Mouse (Mus musculus): ENCODE measurements around the gene Gaa.
"Not testable (repeated sequence)": the region's sequence is repeated elsewhere in the genome, so short reads cannot be mapped to it uniquely, and the experiment has no call there.

Gene Gaa

DNA sequence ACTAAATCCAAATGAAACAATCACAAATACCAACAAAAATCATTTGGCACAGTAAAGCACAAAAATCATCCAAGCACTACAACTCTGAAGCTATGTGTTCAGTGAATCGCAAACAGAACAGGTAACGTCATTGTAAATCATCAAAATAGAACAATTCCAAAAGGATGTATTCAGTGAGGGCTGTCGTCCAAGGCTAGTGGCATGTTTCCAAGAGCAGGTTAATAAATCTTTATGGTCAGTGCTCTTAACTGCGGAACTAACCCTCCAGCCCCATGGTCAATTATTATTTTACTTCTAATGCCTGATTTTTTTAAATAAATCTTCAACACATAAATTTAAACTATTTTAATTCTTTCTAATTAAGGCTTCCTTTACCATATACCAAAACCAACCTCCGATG is 11.1 kb upstream of the Gaa start:
- not testable (repeated sequence) for DNase-seq

- no peak for DNase-seq
Observed at GRCm38 (mm10) chr11:119258216-119258571, 9.5 kb upstream of the Gaa start.

DNA sequence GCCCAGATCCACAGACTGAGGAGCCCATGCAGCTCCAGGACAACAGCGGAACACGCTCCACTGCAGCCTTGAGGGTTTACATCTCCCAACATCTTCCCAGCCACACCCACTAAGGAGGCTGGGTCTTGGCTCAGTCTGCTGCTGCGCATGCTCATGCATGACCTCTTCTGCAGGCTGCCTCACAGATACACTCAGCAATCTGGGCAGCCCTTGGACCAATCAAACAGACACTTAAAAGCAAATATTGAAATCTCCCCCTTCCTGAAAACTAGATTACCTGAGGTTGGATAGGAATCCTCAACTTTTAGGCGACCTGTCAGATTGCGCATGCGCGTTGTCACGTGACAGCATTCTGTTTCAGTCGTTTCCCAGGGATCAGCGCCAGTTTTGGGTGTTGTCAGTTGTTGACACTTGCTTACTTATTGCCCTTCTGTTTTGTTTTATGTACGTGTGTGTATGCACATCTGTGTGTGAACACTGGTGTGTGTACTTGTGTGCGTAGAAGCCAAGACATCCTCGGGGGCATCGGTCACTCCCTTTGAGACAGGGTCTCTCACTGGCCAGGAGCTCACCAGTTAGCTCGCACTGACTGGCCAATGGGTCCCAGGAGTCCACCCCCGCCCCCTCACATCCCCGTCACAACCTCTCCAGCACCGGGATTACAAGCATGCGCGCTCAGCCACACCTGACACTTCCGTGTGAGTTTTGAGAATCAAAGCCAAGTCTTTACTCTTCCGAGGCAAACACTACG is 8.9 kb upstream of the Gaa start:
- peak; percentile 71 for DNase-seq

GRCm38 (mm10) chr11:119259977-119260376 is 7.7 kb upstream of the Gaa start:
- no peak for DNase-seq

DNA sequence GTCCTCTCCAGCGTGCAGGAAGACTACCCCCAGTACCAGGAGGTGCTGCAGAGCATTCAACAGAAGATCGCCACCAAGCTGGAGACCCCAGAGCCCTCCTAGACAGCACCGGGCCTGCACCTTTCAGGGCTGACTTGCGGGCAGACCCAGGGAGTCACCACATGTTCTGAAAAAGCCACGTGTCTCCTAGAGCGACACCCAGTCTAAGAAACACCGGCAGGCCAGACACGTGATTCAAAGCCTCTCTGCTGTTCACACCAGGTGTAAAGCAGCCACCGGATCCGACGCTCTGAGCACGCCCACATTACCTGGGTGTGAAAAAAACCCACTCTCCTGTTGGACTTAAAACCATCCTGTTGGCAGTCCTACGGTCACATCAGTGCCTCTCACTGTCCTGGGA is 3.3 kb upstream of the Gaa start:
- no peak for DNase-seq

DNA sequence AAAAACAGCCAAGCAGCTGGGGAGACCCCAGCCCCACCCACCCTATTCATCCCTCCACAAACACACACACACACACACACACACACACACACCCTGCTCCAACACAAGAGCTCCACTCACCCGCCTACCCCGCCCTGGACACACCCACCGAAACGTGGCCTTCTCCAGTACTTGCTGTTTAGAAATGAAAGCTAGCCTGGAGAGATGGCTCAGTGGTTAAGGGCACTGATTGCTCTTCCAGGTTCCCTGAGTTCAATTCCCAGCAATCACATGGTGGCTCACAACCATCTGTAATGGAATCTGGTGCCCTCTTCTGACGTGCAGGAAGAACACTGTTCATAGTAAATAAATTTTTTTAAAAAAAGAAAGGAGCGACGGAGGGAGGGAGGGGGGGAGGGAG is 1.9 kb upstream of the Gaa start:
- DNase-seq = no peak

- DNase-seq = no peak
Observed at GRCm38 (mm10) chr11:119267241-119267674, 429 bp upstream of the Gaa start.

GRCm38 (mm10) chr11:119268557-119269195 is 989 bp downstream of the Gaa start:
- DNase-seq = peak; percentile 36

GRCm38 (mm10) chr11:119272492-119272891 is 4.8 kb downstream of the Gaa start:
- not testable (repeated sequence) for DNase-seq

DNA sequence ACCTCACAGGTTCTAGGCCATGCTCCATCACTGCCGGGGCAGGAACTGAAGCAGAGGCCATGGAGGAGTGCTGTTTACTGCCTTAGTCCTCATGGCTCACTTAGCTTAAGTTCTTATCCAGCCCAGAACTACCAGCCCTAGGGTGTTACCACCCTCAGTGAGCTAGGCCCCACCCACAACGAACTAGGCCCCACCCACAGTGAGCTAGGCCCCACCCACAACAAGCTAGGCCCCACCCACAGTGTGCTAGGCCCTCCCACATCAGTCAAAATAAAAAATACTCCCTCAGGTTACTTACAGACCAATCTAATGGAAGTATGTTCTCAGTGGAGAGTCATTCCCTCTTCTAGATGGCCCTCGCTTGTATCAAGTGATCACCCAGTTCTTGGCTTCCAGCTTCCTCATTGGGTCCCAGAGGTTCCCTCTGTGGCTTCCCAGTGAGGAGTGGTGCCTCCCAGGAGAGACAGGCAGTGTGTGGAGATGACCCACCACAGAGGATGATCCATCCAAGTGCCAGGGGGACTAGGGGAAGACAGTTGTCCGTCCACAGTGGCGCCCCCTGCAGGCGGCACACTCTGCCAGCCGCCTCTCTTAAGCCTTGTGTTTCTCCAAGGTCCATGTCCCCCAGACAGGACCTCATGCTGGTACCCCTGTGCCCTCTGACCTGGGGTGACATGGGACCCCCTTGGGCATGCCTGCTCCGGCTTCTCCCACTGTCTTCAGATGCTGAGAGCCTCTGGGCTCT is 5.7 kb downstream of the Gaa start:
- no peak for DNase-seq

DNA sequence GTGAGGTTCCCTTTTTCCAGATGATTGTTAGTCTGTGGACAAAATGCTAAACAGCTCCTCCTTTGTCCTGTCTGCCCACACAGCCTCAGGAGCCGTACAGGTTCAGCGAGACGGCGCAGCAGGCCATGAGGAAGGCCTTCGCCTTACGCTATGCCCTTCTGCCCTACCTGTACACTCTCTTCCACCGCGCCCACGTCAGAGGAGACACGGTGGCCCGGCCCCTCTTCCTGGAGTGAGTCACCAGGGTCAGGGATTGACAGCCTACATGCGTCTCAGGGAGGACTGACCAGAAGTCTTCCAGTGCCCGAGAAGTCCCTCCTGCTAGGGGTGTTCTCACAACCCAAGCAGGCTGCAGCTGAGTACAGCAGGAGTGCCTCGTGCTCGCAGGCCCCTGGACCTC is 13.3 kb downstream of the Gaa start:
- no peak for DNase-seq

DNA sequence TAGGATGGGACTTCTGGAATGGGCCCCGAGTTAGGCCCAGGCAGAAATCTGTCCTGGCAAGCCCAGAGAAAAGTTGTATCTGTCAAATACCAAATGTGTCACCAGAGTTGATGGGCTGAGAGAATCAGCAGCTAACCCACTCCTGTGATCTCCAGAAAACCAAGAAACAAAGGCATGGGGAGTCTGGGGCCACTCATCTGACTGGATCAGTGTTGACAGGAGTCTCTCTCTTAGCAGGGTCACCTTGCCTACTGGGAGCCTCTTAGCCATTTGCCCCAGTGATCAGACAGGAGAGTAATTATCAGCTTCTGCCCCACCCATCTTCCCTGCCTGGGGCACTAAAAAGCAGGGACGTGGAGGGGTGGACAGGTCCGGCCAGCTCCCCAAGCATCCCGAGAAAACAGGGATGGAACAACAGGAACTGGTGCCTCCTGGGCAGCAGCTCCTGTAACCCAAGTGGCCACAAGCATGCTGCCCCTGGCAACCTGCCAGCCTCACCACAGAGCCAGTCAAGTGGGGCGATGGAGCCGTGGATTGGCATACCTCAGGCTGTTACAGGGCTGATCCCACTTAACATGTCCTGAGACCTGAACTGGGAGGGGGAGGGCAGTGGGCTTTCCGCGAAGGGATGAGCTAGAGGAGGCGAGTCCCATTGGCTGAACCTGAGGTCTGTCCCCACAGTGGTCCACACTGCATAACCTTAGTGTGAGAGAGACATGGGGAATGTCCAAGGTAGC is 18.3 kb downstream of the Gaa start:
- peak; percentile 38 for DNase-seq

DNA sequence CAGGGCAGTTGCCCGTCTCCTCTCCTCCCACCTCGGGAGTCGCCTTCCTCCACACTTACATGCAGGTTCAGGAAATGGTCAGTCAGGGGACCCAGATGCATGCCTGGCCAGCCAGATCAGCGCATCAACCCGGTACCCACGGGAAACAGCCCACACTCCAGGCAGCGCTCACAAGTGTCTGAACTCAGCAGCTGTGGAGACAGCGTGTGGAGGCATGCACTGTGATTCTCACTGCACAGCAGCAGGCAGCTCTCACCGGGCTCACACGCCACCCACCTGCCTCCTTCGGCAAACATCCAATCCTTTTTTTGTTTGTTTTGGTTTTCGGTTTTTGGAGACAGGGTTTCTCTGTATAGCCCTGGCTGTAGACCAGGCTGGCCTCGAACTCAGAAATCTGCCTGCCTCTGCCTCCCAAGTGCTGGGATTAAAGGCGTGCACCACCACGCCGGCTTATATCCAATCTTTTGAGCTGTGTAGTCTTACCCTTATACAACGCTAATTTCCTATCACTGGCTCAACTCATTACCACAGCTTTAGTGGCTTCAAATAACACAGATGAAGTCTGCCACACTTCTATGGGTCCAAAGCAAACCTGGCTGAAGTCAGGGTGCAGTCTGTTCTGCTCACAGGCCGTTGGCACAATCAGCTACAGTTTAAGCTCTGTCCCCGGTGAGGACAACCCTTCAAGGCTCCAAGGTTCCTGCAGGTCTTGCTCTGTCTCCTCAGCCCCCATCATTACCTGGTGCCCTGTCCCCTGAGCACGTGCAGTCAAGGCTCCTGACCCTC is 19.7 kb downstream of the Gaa start:
- DNase-seq = no peak

- not testable (repeated sequence) for DNase-seq
Observed at GRCm38 (mm10) chr11:119292861-119293260, 25.2 kb downstream of the Gaa start.

- no peak for DNase-seq
Observed at GRCm38 (mm10) chr11:119297996-119298395, 30.3 kb downstream of the Gaa start.

DNA sequence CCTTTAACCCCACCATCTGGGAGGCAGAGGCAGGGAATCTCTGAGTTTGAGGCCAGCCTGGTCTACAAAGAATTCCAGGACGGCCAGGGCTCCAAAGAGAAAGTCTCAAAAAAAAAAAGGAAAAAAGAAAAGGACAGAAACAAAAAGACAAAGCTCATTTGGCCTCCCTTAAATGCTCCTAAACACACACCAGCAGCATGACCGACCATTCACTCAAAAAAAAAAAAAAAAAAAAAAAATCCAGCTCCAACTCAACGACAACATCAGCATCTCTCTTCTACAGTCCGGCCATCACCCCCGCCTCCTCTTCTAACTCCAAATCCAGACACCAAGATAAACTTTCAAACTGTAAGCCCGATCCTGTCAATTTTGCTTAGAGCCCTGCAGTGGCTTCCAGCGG is 31.2 kb downstream of the Gaa start:
- no peak for DNase-seq

DNA sequence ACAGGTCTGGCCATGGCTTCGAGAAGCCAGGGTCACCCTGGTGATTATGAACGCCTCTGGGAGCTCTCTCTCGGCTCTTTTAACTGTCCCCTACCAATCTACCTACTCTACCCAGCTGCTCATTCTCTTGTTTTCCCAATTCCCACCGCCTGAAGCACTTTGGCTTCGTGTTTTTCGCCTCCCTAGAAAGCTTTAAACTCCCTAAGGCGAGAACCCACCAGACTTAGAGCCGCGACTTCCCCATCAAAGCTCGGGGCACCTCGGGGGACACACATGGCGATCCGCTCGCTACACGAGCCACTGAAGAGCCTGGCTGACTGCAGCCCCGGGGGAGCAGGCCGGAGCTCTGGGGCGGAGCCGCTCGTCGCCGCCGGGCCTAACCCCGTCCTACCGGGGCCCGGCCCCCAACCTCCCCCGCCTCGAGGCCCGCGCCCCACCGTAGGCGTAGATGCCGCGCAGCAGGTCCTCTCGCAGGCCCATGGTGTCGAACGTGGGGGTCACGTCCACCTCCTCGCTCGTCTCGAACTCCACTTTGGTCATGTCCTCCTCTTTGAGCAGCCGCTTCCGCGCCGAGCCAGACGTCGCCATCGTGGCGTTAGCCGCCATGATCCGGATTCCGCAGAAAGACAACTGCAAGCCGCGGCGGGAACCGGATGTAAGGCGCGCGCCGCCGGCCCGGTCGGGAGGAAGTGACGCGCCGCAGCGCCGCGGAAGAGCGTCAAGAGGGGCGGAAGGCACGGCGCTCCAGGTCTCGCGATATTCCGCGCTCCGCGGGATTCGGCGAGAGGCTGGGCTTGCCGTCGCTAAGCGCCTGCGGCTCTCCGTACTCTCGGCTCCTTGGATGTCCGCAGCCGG is 31.9 kb downstream of the Gaa start, which contains the start of gene Eif4a3:
TSS of gene Eif4a3 (minus strand) at position 699 of the 855 bp plus-strand sequence.
- DNase-seq = peak; percentile 96

GRCm38 (mm10) chr11:119300246-119300935 is 32.7 kb downstream of the Gaa start:
- no peak for DNase-seq

- no peak for DNase-seq
Observed at GRCm38 (mm10) chr11:119300986-119301385, 33.3 kb downstream of the Gaa start.

GRCm38 (mm10) chr11:119304904-119305712 is 37.4 kb downstream of the Gaa start:
- peak; percentile 55 for DNase-seq

All from right cerebral cortex, postnatal 4 days (tissue).